Mouse (Mus musculus) midbrain, embryonic 10.5 days (tissue): ENCODE results near the gene Immt. TPM values are rescaled to one million over a fixed set of nuclear protein-coding genes. Genes with fewer than 3 reads are reported as not detected.

ENCODE experiments used
- DNase-seq: peaks from one replicate; pipeline ENCODE4 v3.0.0-alpha.2; 2017; ENCODE audit warnings: low spot score
- H3K27ac ChIP-seq: fragments of 300-500 bp; sonication (generic); replicated peaks from 2 replicates; pipeline ENCODE4 v1.5.1; 2016; ENCODE audit warnings: mild to moderate bottlenecking
- H3K27me3 ChIP-seq: fragments of 300-500 bp; sonication (generic); 2 replicates; pipeline ENCODE4 v1.6.1; 2016; ENCODE audit warnings: low read depth, mild to moderate bottlenecking; ENCODE audit not compliant: poor library complexity, severe bottlenecking
- H3K36me3 ChIP-seq: fragments of 300-500 bp; sonication (generic); 2 replicates; pipeline ENCODE4 v1.6.1; 2016; ENCODE audit warnings: mild to moderate bottlenecking, moderate library complexity
- H3K4me1 ChIP-seq: fragments of 300-500 bp; sonication (generic); 2 replicates; pipeline ENCODE4 v1.6.1; 2016
- H3K4me3 ChIP-seq: fragments of 300-500 bp; sonication (generic); 2 replicates; pipeline ENCODE4 v1.5.1; 2016; ENCODE audit warnings: mild to moderate bottlenecking, moderate library complexity
- H3K9me3 ChIP-seq: fragments of 300-500 bp; sonication (generic); replicated peaks from 2 replicates; pipeline ENCODE4 v1.6.1; 2016; ENCODE audit warnings: mild to moderate bottlenecking
- WGBS: fragments of 180-500 bp; shearing (Covaris S2); methylation state at CpG from one replicate; pipeline ENCODE4 v1.1.7; 2016; 5-methylcytosine and 5-hydroxymethylcytosine counted together
- polyA plus RNA-seq: library from polyadenylated mRNA; unstranded; fragments of >200 nt; fragmentation: Nextera tagmentation; extraction: Ambion mirVana; gene quantifications from 2 replicates; pipeline ENCODE4 v1.2.1, GENCODE M21; 2016

The Immt gene
- polyA plus RNA-seq: 219 and 226 TPM in 2 replicates

- Histone ChIP-seq H3K27ac (peak within 1 kb of the TSS; percentile 95), H3K4me3 (peak within 1 kb of the TSS; percentile 89), H3K9me3 (no peaks in the 10 kb centered on the region), H3K4me1 (peaks cover 17% of the 10 kb centered on the region), H3K36me3 (peaks cover 24% of the 10 kb centered on the region), H3K27me3 (no peaks in the 10 kb centered on the region)
- peak; percentile 97 for DNase-seq
- under 1% methylated on average over 64 of the region's 64 CpGs for WGBS
Measured at GRCm38 (mm10) chr6:71830690-71831580, at the start of gene Immt. Gene Immt, plus strand, starts transcription at chr6:71831331.

- WGBS: 88% methylated on average over 5 of the region's 5 CpGs
- H3K27ac ChIP-seq: no peak overlapping the region
- no peak for DNase-seq
Measured at GRCm38 (mm10) chr6:71783165-71783564, 48.0 kb upstream of the Immt start.

GRCm38 (mm10) chr6:71788348-71788747 is 42.8 kb upstream of the Immt start:
- no peak for DNase-seq
- no peaks in the 10 kb centered on the region for H3K27me3 ChIP-seq
- peaks cover 7% of the 10 kb centered on the region for H3K36me3 ChIP-seq
- 0 out of 2 replicates have a peak, but pooled peaks cover 4% of the 10 kb centered on the region for H3K9me3 ChIP-seq
- no peak overlapping the region for H3K4me3 ChIP-seq
- 84% methylated on average over 9 of the region's 9 CpGs for WGBS
- H3K4me1 ChIP-seq: no peaks in the 10 kb centered on the region
- no peak overlapping the region for H3K27ac ChIP-seq

More at GRCm38 (mm10) chr6:71783165-71783564, 48.0 kb upstream of the Immt start:
- Histone ChIP-seq H3K4me1 (no peaks in the 10 kb centered on the region), H3K27me3 (no peaks in the 10 kb centered on the region), H3K9me3 (0 out of 2 replicates have a peak, but pooled peaks cover 4% of the 10 kb centered on the region), H3K36me3 (peaks cover 16% of the 10 kb centered on the region), H3K4me3 (no peak overlapping the region)

- H3K9me3 ChIP-seq: no peaks in the 10 kb centered on the region
- H3K4me1 ChIP-seq: no peaks in the 10 kb centered on the region
- DNase-seq: no peak
- H3K27ac ChIP-seq: no peak overlapping the region
- WGBS: 89% methylated on average over 6 of the region's 6 CpGs
- H3K4me3 ChIP-seq: no peak overlapping the region
- H3K27me3 ChIP-seq: no peaks in the 10 kb centered on the region
- no peaks in the 10 kb centered on the region for H3K36me3 ChIP-seq
Measured at GRCm38 (mm10) chr6:71791771-71792170, 39.4 kb upstream of the Immt start.

- whole genome bisulfite sequencing: 86% methylated on average over 3 of the region's 3 CpGs
- no peaks in the 10 kb centered on the region for H3K27me3 ChIP-seq
- no peak for DNase-seq
Measured at GRCm38 (mm10) chr6:71799391-71799790, 31.7 kb upstream of the Immt start.

GRCm38 (mm10) chr6:71801011-71801713 is 30.0 kb upstream of the Immt start:
- H3K27me3 ChIP-seq: no peaks in the 10 kb centered on the region
- H3K4me3 ChIP-seq: no peak overlapping the region
- 0 out of 2 replicates have a peak overlapping the region, but pooled peaks have one; percentile 17 for H3K27ac ChIP-seq
- no peaks in the 10 kb centered on the region for H3K4me1 ChIP-seq
- 0 out of 2 replicates have a peak, but pooled peaks cover 5% of the 10 kb centered on the region for H3K36me3 ChIP-seq
- 66% methylated on average over 7 of the region's 7 CpGs for WGBS
- no peak for DNase-seq
- H3K9me3 ChIP-seq: no peaks in the 10 kb centered on the region

More at GRCm38 (mm10) chr6:71799391-71799790, 31.7 kb upstream of the Immt start:
- Histone ChIP-seq H3K36me3 (0 out of 2 replicates have a peak, but pooled peaks cover 5% of the 10 kb centered on the region), H3K4me1 (no peaks in the 10 kb centered on the region), H3K27ac (no peak overlapping the region), H3K9me3 (no peaks in the 10 kb centered on the region), H3K4me3 (no peak overlapping the region)

GRCm38 (mm10) chr6:71801714-71802094 is 29.4 kb upstream of the Immt start:
- 84% methylated on average over 10 of the region's 10 CpGs for WGBS
- Histone ChIP-seq H3K27me3 (no peaks in the 10 kb centered on the region), H3K27ac (no peak overlapping the region), H3K36me3 (0 out of 2 replicates have a peak, but pooled peaks cover 5% of the 10 kb centered on the region), H3K4me1 (no peaks in the 10 kb centered on the region), H3K4me3 (no peak overlapping the region), H3K9me3 (no peaks in the 10 kb centered on the region)
- DNase-seq: no peak

- peak overlapping the region; percentile 52; the same call in 1 of the 2 replicates for H3K27ac ChIP-seq
- no peaks in the 10 kb centered on the region for H3K27me3 ChIP-seq
- 94% methylated on average over 1 of the region's 1 CpGs for WGBS
- no peak overlapping the region for H3K4me3 ChIP-seq
- H3K36me3 ChIP-seq: peaks cover 11% of the 10 kb centered on the region; the same call in 1 of the 2 replicates
- no peak for DNase-seq
- no peaks in the 10 kb centered on the region for H3K4me1 ChIP-seq
- H3K9me3 ChIP-seq: no peaks in the 10 kb centered on the region
Measured at GRCm38 (mm10) chr6:71803609-71804008, 27.5 kb upstream of the Immt start.

GRCm38 (mm10) chr6:71804061-71804829 is 26.9 kb upstream of the Immt start:
- no peaks in the 10 kb centered on the region for H3K27me3 ChIP-seq
- H3K4me1 ChIP-seq: no peaks in the 10 kb centered on the region
- H3K4me3 ChIP-seq: no peak overlapping the region
- 27% methylated on average over 12 of the region's 12 CpGs for WGBS
- H3K27ac ChIP-seq: peak overlapping the region; percentile 52; the same call in 1 of the 2 replicates
- peaks cover 14% of the 10 kb centered on the region; the same call in 1 of the 2 replicates for H3K36me3 ChIP-seq
- peak; percentile 73 for DNase-seq
- H3K9me3 ChIP-seq: no peaks in the 10 kb centered on the region

- H3K4me3 ChIP-seq: no peak overlapping the region
- no peak for DNase-seq
- H3K27ac ChIP-seq: no peak overlapping the region
- no peaks in the 10 kb centered on the region for H3K4me1 ChIP-seq
- WGBS: 79% methylated on average over 1 of the region's 1 CpGs
- peaks cover 34% of the 10 kb centered on the region for H3K36me3 ChIP-seq
- no peaks in the 10 kb centered on the region for H3K9me3 ChIP-seq
- H3K27me3 ChIP-seq: no peaks in the 10 kb centered on the region
Measured at GRCm38 (mm10) chr6:71806713-71807112, 24.4 kb upstream of the Immt start.

GRCm38 (mm10) chr6:71809890-71810289 is 21.2 kb upstream of the Immt start:
- Histone ChIP-seq H3K4me1 (no peaks in the 10 kb centered on the region), H3K27ac (no peak overlapping the region), H3K36me3 (peaks cover 58% of the 10 kb centered on the region), H3K27me3 (no peaks in the 10 kb centered on the region), H3K4me3 (no peak overlapping the region), H3K9me3 (no peaks in the 10 kb centered on the region)
- DNase-seq: no peak
- 95% methylated on average over 9 of the region's 9 CpGs for WGBS

GRCm38 (mm10) chr6:71812820-71813219 is 18.3 kb upstream of the Immt start:
- Histone ChIP-seq H3K4me1 (no peaks in the 10 kb centered on the region), H3K36me3 (peaks cover 85% of the 10 kb centered on the region), H3K9me3 (no peaks in the 10 kb centered on the region), H3K4me3 (no peak overlapping the region), H3K27me3 (no peaks in the 10 kb centered on the region), H3K27ac (no peak overlapping the region)
- WGBS: 96% methylated on average over 2 of the region's 2 CpGs
- no peak for DNase-seq
